18 mouse cellular contexts compared by ENCODE assay signal in genomic region chr7:44612192-44612591, GRCm38 (mm10). TPM values are rescaled to one million over a fixed set of nuclear protein-coding genes. Genes with fewer than 3 reads are reported as not detected.
"Had no signal": no experiment of that assay in that cellular context is flagged by ENCODE, and none has a peak within 500 bp of the region (broad histone marks: within the 10 kb centered on the region; RNA-seq: fewer than 3 reads in every experiment).

No protein-coding gene starts in this region.

- H3K9me3 ChIP-seq: neural tube, embryonic 13.5 days; neural tube, embryonic 15.5 days; stomach, embryonic 15.5 days had no signal

- H3K4me3 ChIP-seq: neural tube, embryonic 13.5 days; neural tube, embryonic 15.5 days; stomach, embryonic 15.5 days had no signal

- H3K4me2 ChIP-seq: neural tube, embryonic 13.5 days; neural tube, embryonic 15.5 days; stomach, embryonic 15.5 days had no signal

- H3K9ac ChIP-seq: neural tube, embryonic 13.5 days; neural tube, embryonic 15.5 days; stomach, embryonic 15.5 days had no signal

- DNase-seq: retina, postnatal 1 day; right cerebral cortex, adult 18-20 months; right cerebral cortex, postnatal 14 days; right cerebral cortex, postnatal 25 days; right cerebral cortex, postnatal 4 days; spleen, adult 18-20 months; thymus, adult 18-20 months; thymus, adult 2 months; thymus, postnatal 14 days; thymus, postnatal 25 days; thymus, postnatal 36 days; thymus, postnatal 4 days had no signal

- H3K27ac ChIP-seq: neural tube, embryonic 13.5 days; neural tube, embryonic 15.5 days; stomach, embryonic 15.5 days; stomach, postnatal 0 days had no signal

- H3K36me3 ChIP-seq: neural tube, embryonic 13.5 days; neural tube, embryonic 15.5 days; stomach, embryonic 15.5 days had no signal

- H3K4me1 ChIP-seq: stomach, embryonic 15.5 days had no signal

RNA-seq across cellular contexts. Expression of gene Kcnc3, which starts 21.7 kb away (rescaled TPM):
- polyA plus RNA-seq: thymus, postnatal 0 days had no signal

RNA-seq across cellular contexts. Expression of gene Myh14, which starts 58.5 kb away (rescaled TPM):
- total RNA-seq: neutrophil, adult 5-6 weeks had no signal
